Mouse (Mus musculus): ENCODE data around the gene Tnfrsf13c.

DNA sequence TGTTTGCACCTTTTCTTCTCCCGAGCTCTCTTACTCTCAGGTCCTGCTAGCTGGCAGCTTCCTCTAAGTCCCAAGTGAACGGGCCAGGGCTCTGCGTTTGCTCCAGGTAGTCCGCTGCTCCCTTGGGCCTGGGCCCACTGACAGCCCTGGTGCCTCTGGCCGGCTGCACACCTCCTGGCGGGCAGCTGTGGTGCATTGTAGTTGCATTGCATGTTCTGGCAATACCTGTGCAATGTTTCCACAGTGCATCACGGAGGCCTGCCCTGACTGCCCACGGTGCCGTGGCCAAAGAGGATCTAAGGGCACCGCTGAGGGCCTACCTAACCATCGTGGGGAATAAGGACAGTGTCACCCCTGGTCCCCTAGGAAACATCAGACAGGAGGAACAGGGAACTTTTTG is 26.2 kb downstream of the Tnfrsf13c start:
- TF ChIP-seq CTCF (IDR thresholded peaks at IDR 0.05; ENCODE audit: low read depth, low read length) (no peak), POLR2A (IDR thresholded peaks at IDR 0.05; ENCODE audit: extremely low read depth, insufficient read depth, low read length) (no peak)
